Mouse (Mus musculus): ENCODE measurements around the gene Gm9736. TPM values are rescaled to one million over a fixed set of nuclear protein-coding genes. Genes with fewer than 3 reads are reported as not detected.
"Not testable (repeated sequence)": the region's sequence is repeated elsewhere in the genome, so short reads cannot be mapped to it uniquely, and the experiment has no call there.

The Gm9736 gene
- polyA plus RNA-seq, 1 experiment from 2014 or later: not detected

DNA sequence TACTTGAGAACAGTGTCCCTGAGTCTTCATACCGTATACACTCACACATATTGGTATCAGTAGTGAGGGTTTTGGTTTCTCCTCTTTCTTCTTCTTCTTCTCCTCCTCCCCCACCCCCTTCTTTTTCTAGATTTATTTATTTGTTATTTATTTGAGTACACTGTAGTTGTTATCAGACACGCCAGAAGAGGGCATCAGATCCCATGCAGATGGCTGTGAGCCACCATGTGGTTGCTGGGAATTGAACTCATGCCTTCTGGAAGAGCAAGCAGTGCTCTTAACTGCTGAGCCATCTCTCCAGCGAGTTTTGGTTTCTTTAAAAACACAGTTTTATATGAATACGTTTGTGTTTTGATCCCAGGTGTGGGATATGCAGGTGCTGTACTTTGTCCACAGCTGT is 22.9 kb downstream of the Gm9736 start:
- ATAC-seq (ENCODE audit: low FRiP score, low TSS enrichment) (no peak), DNase-seq (ENCODE audit: low spot score) (no peak)
- H3K4me3 ChIP-seq (ENCODE audit: low read depth, low read length): no peak overlapping the region
- no peak overlapping the region for H3K9ac ChIP-seq (ENCODE audit: low read length)
- H3K9me3 ChIP-seq (ENCODE audit: control insufficient read depth, low read length): no peaks in the 10 kb centered on the region
- no peaks in the 10 kb centered on the region for H3K36me3 ChIP-seq (ENCODE audit: control insufficient read depth, insufficient read depth, low read length)
- H3K27me3 ChIP-seq (ENCODE audit: control insufficient read depth, insufficient read depth, low read length): no peaks in the 10 kb centered on the region
- 52% methylated on average over 4 of the region's 4 CpGs for WGBS
- H3K4me1 ChIP-seq (replicated peaks; ENCODE audit: control insufficient read depth, insufficient read depth): no peaks in the 10 kb centered on the region
- TF ChIP-seq CTCF (IDR thresholded peaks at IDR 0.05; ENCODE audit: low read depth): peak; percentile 47
- TF ChIP-seq EP300 (optimal IDR thresholded peaks at IDR 0.05): no peak
- H3K4me2 ChIP-seq (replicated peaks; ENCODE audit: low read depth): no peak overlapping the region
- no peak overlapping the region for H3K27ac ChIP-seq (replicated peaks)

GRCm38 (mm10) chr10:77726186-77726585 is 25.0 kb downstream of the Gm9736 start, which contains the start of gene Gm10100:
Gm10100 (plus strand) TSS chr10:77726486.
- Histone ChIP-seq H3K4me1 (replicated peaks; ENCODE audit: control insufficient read depth, insufficient read depth) (no peaks in the 10 kb centered on the region), H3K9ac (ENCODE audit: low read length) (no peak within 1 kb of the TSS), H3K27me3 (ENCODE audit: control insufficient read depth, insufficient read depth, low read length) (no peaks in the 10 kb centered on the region), H3K27ac (replicated peaks) (no peak within 1 kb of the TSS), H3K4me3 (ENCODE audit: low read depth, low read length) (no peak within 1 kb of the TSS), H3K4me2 (replicated peaks; ENCODE audit: low read depth) (no peak within 1 kb of the TSS), H3K36me3 (ENCODE audit: control insufficient read depth, insufficient read depth, low read length) (no peaks in the 10 kb centered on the region), H3K9me3 (ENCODE audit: control insufficient read depth, low read length) (no peaks in the 10 kb centered on the region)
- 35% methylated on average over 3 of the region's 3 CpGs for WGBS
- no peak for ATAC-seq (ENCODE audit: low FRiP score, low TSS enrichment)
- no peak for TF ChIP-seq EP300 (optimal IDR thresholded peaks at IDR 0.05)
- TF ChIP-seq CTCF (IDR thresholded peaks at IDR 0.05; ENCODE audit: low read depth): no peak
- no peak for DNase-seq (ENCODE audit: low spot score)

DNA sequence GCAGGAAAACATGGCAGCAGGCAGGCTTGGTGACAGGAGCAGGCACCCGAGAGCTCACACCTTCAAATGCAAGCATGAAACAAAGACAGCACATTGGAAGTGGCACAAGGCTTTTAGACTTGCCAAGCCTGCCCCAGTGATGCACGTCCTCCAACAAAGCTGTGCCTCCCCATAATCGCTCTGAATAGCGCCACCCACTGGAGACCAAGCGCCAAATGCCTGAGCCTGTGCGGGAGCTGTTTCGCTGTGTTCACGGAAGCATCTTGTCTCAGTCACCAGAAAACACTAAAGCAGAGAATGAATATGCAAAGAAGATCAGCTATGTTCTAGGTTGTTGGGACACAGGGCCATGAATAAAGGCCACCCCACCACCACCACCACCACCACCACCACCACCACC is 26.3 kb downstream of the Gm9736 start:
- Histone ChIP-seq H3K9me3 (ENCODE audit: control insufficient read depth, low read length) (no peaks in the 10 kb centered on the region), H3K27ac (replicated peaks) (no peak overlapping the region), H3K36me3 (ENCODE audit: control insufficient read depth, insufficient read depth, low read length) (no peaks in the 10 kb centered on the region), H3K4me2 (replicated peaks; ENCODE audit: low read depth) (no peak overlapping the region), H3K4me1 (replicated peaks; ENCODE audit: control insufficient read depth, insufficient read depth) (no peaks in the 10 kb centered on the region), H3K9ac (ENCODE audit: low read length) (no peak overlapping the region), H3K4me3 (ENCODE audit: low read depth, low read length) (no peak overlapping the region), H3K27me3 (ENCODE audit: control insufficient read depth, insufficient read depth, low read length) (no peaks in the 10 kb centered on the region)
- peak; percentile 37; the same call in 1 of the 2 replicates for TF ChIP-seq CTCF (IDR thresholded peaks at IDR 0.05; ENCODE audit: low read depth)
- TF ChIP-seq EP300 (optimal IDR thresholded peaks at IDR 0.05): no peak
- 75% methylated on average over 8 of the region's 8 CpGs for WGBS
- DNase-seq (ENCODE audit: low spot score) (no peak), ATAC-seq (ENCODE audit: low FRiP score, low TSS enrichment) (no peak)

DNA sequence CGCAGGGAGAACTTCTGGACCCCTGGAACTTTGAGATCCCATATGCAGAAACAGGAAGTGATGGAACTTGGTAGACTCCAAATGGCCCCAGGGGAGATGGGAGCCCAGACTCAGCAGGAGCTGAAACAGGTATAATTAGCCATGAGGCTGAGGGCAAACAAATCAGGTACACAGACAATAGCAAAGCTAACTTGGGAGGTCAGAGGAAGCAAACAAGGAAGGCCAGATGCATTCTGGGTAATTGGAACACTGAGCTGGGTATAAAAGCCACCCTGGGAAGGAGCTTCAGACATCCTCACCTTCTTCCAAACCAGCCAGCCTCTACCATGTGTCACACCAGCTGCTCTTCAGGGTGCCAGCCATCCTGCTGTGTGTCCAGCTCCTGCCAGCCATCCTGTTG is 30.9 kb downstream of the Gm9736 start, which contains the start of gene Krtap12-1:
TSS of gene Krtap12-1 (plus strand) at position 301 of the 400 bp plus-strand sequence.
- DNase-seq (ENCODE audit: low spot score); H3K9ac ChIP-seq (ENCODE audit: low read length); H3K4me2 ChIP-seq (replicated peaks; ENCODE audit: low read depth); H3K4me3 ChIP-seq (ENCODE audit: low read depth, low read length); H3K36me3 ChIP-seq (ENCODE audit: control insufficient read depth, insufficient read depth, low read length); H3K4me1 ChIP-seq (replicated peaks; ENCODE audit: control insufficient read depth, insufficient read depth); H3K27me3 ChIP-seq (ENCODE audit: control insufficient read depth, insufficient read depth, low read length); ATAC-seq (ENCODE audit: low FRiP score, low TSS enrichment); H3K9me3 ChIP-seq (ENCODE audit: control insufficient read depth, low read length); H3K27ac ChIP-seq (replicated peaks): not testable (repeated sequence)
- whole genome bisulfite sequencing: 73% methylated on average over 1 of the region's 1 CpGs

DNA sequence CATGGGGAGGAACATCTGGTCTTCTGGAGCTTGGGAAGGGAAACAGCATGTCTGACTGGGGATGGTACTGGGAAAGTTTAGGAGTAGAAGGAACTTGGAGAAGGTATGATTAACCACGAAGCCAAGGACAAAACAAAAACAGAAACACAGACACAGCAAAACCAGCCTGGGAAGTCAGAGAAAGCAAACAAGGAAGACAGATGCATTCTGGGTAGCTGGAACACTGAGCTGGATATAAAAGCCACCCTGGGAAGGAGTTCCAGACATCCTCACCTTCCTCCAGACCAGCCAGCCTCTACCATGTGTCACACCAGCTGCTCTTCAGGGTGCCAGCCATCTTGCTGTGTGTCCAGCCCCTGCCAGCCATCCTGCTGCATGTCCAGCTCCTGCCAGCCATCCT is 35.6 kb downstream of the Gm9736 start, which contains the start of gene Gm10142:
TSS of gene Gm10142 (plus strand) at position 301 of the 400 bp plus-strand sequence.
- no peak for TF ChIP-seq CTCF (IDR thresholded peaks at IDR 0.05; ENCODE audit: low read depth)
- no peak for TF ChIP-seq EP300 (optimal IDR thresholded peaks at IDR 0.05)
- WGBS: 88% methylated on average over 1 of the region's 1 CpGs

GRCm38 (mm10) chr10:77713734-77714133 is 37.4 kb downstream of the Gm9736 start:
- Histone ChIP-seq H3K9me3 (ENCODE audit: control insufficient read depth, low read length) (no peaks in the 10 kb centered on the region), H3K4me2 (replicated peaks; ENCODE audit: low read depth) (no peak overlapping the region), H3K4me1 (replicated peaks; ENCODE audit: control insufficient read depth, insufficient read depth) (no peaks in the 10 kb centered on the region), H3K9ac (ENCODE audit: low read length) (no peak overlapping the region), H3K4me3 (ENCODE audit: low read depth, low read length) (no peak overlapping the region), H3K36me3 (ENCODE audit: control insufficient read depth, insufficient read depth, low read length) (no peaks in the 10 kb centered on the region), H3K27ac (replicated peaks) (no peak overlapping the region), H3K27me3 (ENCODE audit: control insufficient read depth, insufficient read depth, low read length) (no peaks in the 10 kb centered on the region)
- DNase-seq (ENCODE audit: low spot score) (no peak), ATAC-seq (ENCODE audit: low FRiP score, low TSS enrichment) (no peak)
- 51% methylated on average over 4 of the region's 4 CpGs for WGBS
- TF ChIP-seq CTCF (IDR thresholded peaks at IDR 0.05; ENCODE audit: low read depth) (no peak), EP300 (optimal IDR thresholded peaks at IDR 0.05) (no peak)

More for the DNA sequence above, 35.6 kb downstream of the Gm9736 start, which contains the start of gene Gm10142:
- H3K4me2 ChIP-seq (replicated peaks; ENCODE audit: low read depth): no peak within 1 kb of the TSS
- ATAC-seq (ENCODE audit: low FRiP score, low TSS enrichment): no peak
- H3K4me3 ChIP-seq (ENCODE audit: low read depth, low read length): no peak within 1 kb of the TSS
- no peaks in the 10 kb centered on the region for H3K9me3 ChIP-seq (ENCODE audit: control insufficient read depth, low read length)
- no peak within 1 kb of the TSS for H3K27ac ChIP-seq (replicated peaks)
- H3K9ac ChIP-seq (ENCODE audit: low read length): no peak within 1 kb of the TSS
- no peak for DNase-seq (ENCODE audit: low spot score)
- H3K4me1 ChIP-seq (replicated peaks; ENCODE audit: control insufficient read depth, insufficient read depth): no peaks in the 10 kb centered on the region
- H3K27me3 ChIP-seq (ENCODE audit: control insufficient read depth, insufficient read depth, low read length): no peaks in the 10 kb centered on the region
- H3K36me3 ChIP-seq (ENCODE audit: control insufficient read depth, insufficient read depth, low read length): no peaks in the 10 kb centered on the region

- H3K4me2 ChIP-seq (replicated peaks; ENCODE audit: low read depth); H3K4me1 ChIP-seq (replicated peaks; ENCODE audit: control insufficient read depth, insufficient read depth); H3K4me3 ChIP-seq (ENCODE audit: low read depth, low read length); ATAC-seq (ENCODE audit: low FRiP score, low TSS enrichment); H3K9me3 ChIP-seq (ENCODE audit: control insufficient read depth, low read length); DNase-seq (ENCODE audit: low spot score); H3K36me3 ChIP-seq (ENCODE audit: control insufficient read depth, insufficient read depth, low read length); H3K9ac ChIP-seq (ENCODE audit: low read length); H3K27me3 ChIP-seq (ENCODE audit: control insufficient read depth, insufficient read depth, low read length); H3K27ac ChIP-seq (replicated peaks): not testable (repeated sequence)
Observed at GRCm38 (mm10) chr10:77711157-77711556, 40.0 kb downstream of the Gm9736 start, which contains the start of gene Gm10024. Gm10024 (plus strand) TSS chr10:77711457.
